Mouse (Mus musculus) stomach, postnatal 0 days (tissue): Measurements from ENCODE around the gene Trappc6a.

ENCODE experiments used
- CTCF ChIP-seq: IDR thresholded peaks from 2 replicates; pipeline ENCODE4 v1.5.1; 2016; ENCODE audit warnings: antibody characterized with exemption, low read depth, mild to moderate bottlenecking, moderate library complexity
- EP300 ChIP-seq: optimal IDR thresholded peaks from 2 replicates; pipeline ENCODE3; 2016; ENCODE audit warnings: antibody characterized with exemption

DNA sequence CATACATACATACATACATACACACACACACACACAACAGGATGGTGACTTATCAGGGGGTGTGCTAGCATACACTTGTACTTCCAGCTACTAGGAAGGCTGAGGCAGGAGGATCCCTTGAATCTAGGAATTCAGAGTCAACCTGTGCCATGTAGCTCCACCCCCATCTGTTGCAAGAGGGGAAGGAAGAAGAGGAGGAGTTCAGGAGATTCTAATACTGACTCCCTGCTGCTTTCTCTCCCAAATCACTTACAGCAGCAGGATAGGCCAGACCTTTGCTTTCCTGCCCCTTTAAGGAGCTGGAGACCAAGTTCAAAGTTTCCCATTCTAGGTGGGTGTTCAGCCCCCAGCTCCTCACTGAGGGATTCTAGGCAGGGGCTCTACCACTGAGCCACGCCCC lies 22.7 kb upstream of the Trappc6a start:
- TF ChIP-seq CTCF (no peak), EP300 (no peak)
